In the genomic region with DNA sequence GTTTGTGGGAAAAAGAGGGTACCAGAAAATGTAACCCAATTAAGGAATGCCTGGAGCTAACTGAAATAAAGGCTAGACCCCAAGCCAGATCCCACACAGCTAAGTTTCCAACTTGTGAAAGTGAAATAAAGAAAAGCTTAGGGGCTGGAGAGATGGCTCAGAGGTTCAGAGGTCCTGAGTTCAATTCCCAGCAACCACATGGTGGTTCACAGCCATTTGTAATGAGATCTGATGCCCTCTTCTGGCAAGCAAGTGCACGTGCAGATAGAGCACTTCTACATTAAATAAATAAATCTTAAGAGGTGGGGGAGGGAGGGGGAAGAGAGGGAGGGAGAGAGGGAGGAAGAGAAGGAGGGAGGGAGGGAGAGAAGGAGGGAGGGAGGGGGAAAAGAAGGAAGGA, we compare ENCODE assay signal across 27 mouse cellular contexts. TPM values are rescaled to one million over a fixed set of nuclear protein-coding genes. Genes with fewer than 3 reads are reported as not detected.
DNase-seq lines count a peak whose midpoint lies in the region; ATAC-seq and TF ChIP-seq lines count a peak whose summit lies in the region.
"Had no signal": no experiment of that assay in that cellular context is flagged by ENCODE, and none has a peak within 500 bp of the region (broad histone marks: within the 10 kb centered on the region; RNA-seq: fewer than 3 reads in every experiment).

No protein-coding gene starts in this region.

- WGBS in midbrain, embryonic 11.5 days = 13% methylated on average over 1 of the region's 1 CpGs
- WGBS in midbrain, postnatal 0 days = 41% methylated on average over 1 of the region's 1 CpGs
- 37% methylated on average over 1 of the region's 1 CpGs for WGBS in lung, adult 2 months

- H3K9me3 ChIP-seq in midbrain, embryonic 11.5 days (ENCODE audit: control insufficient read depth, low read length) = no peaks in the 10 kb centered on the region
- H3K9me3 ChIP-seq in midbrain, postnatal 0 days (ENCODE audit: low read length) = no peaks in the 10 kb centered on the region
- peaks cover 12% of the 10 kb centered on the region for H3K9me3 ChIP-seq in E14TG2a.4 (ENCODE audit: low read length)
- no peaks in the 10 kb centered on the region for H3K9me3 ChIP-seq in MEL (replicated peaks; ENCODE audit: insufficient read depth, low read length)
- H3K9me3 ChIP-seq: embryonic facial prominence, embryonic 13.5 days; embryonic facial prominence, embryonic 15.5 days; forebrain, embryonic 12.5 days; G1E had no signal

- peak; percentile 54 for TF ChIP-seq RAD21 in MEL (IDR thresholded peaks at IDR 0.05; ENCODE audit: low read depth, low read length)

- no peak overlapping the region for H3K9ac ChIP-seq in midbrain, embryonic 11.5 days (ENCODE audit: low read length)
- H3K9ac ChIP-seq in midbrain, postnatal 0 days (replicated peaks; ENCODE audit: low read length, poor library complexity, severe bottlenecking) = no peak overlapping the region
- no peak overlapping the region for H3K9ac ChIP-seq in MEL (ENCODE audit: control insufficient read depth, low read depth, low read length, poor library complexity, severe bottlenecking)
- H3K9ac ChIP-seq: embryonic facial prominence, embryonic 13.5 days; embryonic facial prominence, embryonic 15.5 days; forebrain, embryonic 12.5 days had no signal

- TF ChIP-seq POLR2A in MEL (IDR thresholded peaks at IDR 0.05; ENCODE audit: control insufficient read depth in 1 of 2, insufficient read depth in 1 of 2, low read depth in 1 of 2, low read length in 2 of 2, poor library complexity in 1 of 2) = no peak
- no peak for TF ChIP-seq POLR2A in lung, adult 2 months (IDR thresholded peaks at IDR 0.05; ENCODE audit: borderline replicate concordance, extremely low read depth, low read depth, low read length)

- no peak for ATAC-seq in midbrain, embryonic 11.5 days (ENCODE audit: low FRiP score)
- no peak for ATAC-seq in midbrain, postnatal 0 days (ENCODE audit: low FRiP score)
- ATAC-seq: activated CD4-positive, CD25-positive, alpha-beta regulatory T cell, adult 4 months; CD4-positive, CD25-positive, alpha-beta regulatory T cell, adult 4 months; forebrain, embryonic 14.5 days; forebrain, embryonic 16.5 days had no signal

- no peaks in the 10 kb centered on the region for H3K36me3 ChIP-seq in midbrain, embryonic 11.5 days (ENCODE audit: control insufficient read depth, insufficient read depth, low read length)
- no peaks in the 10 kb centered on the region for H3K36me3 ChIP-seq in midbrain, postnatal 0 days (ENCODE audit: insufficient read depth, low read length)
- H3K36me3 ChIP-seq in E14TG2a.4 (ENCODE audit: insufficient read depth, low read length) (no peaks in the 10 kb centered on the region), MEL (ENCODE audit: control insufficient read depth in 1 of 2, insufficient read depth in 2 of 2, low read length in 2 of 2) (peaks cover 0 to 5% of the 10 kb centered on the region in 2 experiments; a peak in 2 of 4 replicates)
- H3K36me3 ChIP-seq: embryonic facial prominence, embryonic 13.5 days; embryonic facial prominence, embryonic 15.5 days; forebrain, embryonic 10.5 days; forebrain, embryonic 12.5 days; G1E had no signal

- no peaks in the 10 kb centered on the region for H3K27me3 ChIP-seq in midbrain, embryonic 11.5 days (ENCODE audit: control insufficient read depth, insufficient read depth, low read length)
- H3K27me3 ChIP-seq in midbrain, postnatal 0 days (ENCODE audit: insufficient read depth, low read length) = no peaks in the 10 kb centered on the region
- no peaks in the 10 kb centered on the region for H3K27me3 ChIP-seq in E14TG2a.4 (ENCODE audit: insufficient read depth, low read length)
- H3K27me3 ChIP-seq in MEL (ENCODE audit: control insufficient read depth in 1 of 2, insufficient read depth in 2 of 2, low read length in 2 of 2) = peaks cover 0 to 9% of the 10 kb centered on the region in 2 experiments; a peak in 3 of 4 replicates
- H3K27me3 ChIP-seq: embryonic facial prominence, embryonic 13.5 days; embryonic facial prominence, embryonic 15.5 days; forebrain, embryonic 12.5 days had no signal

- H3K4me1 ChIP-seq in midbrain, embryonic 11.5 days (ENCODE audit: control insufficient read depth, insufficient read depth, low read length) = no peaks in the 10 kb centered on the region
- no peaks in the 10 kb centered on the region for H3K4me1 ChIP-seq in midbrain, postnatal 0 days (ENCODE audit: insufficient read depth, low read length)
- H3K4me1 ChIP-seq in E14TG2a.4 (replicated peaks; ENCODE audit: low read depth, low read length) = no peaks in the 10 kb centered on the region
- H3K4me1 ChIP-seq in MEL (ENCODE audit: control insufficient read depth in 1 of 2, insufficient read depth in 2 of 2, low read length in 2 of 2) = peaks cover 4 to 5% of the 10 kb centered on the region in 2 experiments; a peak in 3 of 4 replicates
- H3K4me1 ChIP-seq in lung, adult 2 months (ENCODE audit: control insufficient read depth, insufficient read depth, low read length) = no peaks in the 10 kb centered on the region
- H3K4me1 ChIP-seq: embryonic facial prominence, embryonic 13.5 days; embryonic facial prominence, embryonic 15.5 days; forebrain, embryonic 10.5 days; forebrain, embryonic 12.5 days had no signal

- H3K4me2 ChIP-seq in midbrain, embryonic 11.5 days = no peak overlapping the region
- H3K4me2 ChIP-seq in midbrain, postnatal 0 days (ENCODE audit: low read depth, low read length, poor library complexity, severe bottlenecking) = no peak overlapping the region
- H3K4me2 ChIP-seq: embryonic facial prominence, embryonic 13.5 days; embryonic facial prominence, embryonic 15.5 days; forebrain, embryonic 12.5 days had no signal

- H3K79me2 ChIP-seq in MEL (ENCODE audit: control insufficient read depth, insufficient read depth, low read length, poor library complexity) = no peaks in the 10 kb centered on the region

- DNase-seq in midbrain, embryonic 11.5 days (ENCODE audit: low spot score, missing footprints) = peak; percentile 57
- no peak for DNase-seq in midbrain, postnatal 0 days (ENCODE audit: low spot score)
- DNase-seq in MEL (ENCODE audit: low read depth, low spot score) = no peak
- DNase-seq in lung, adult 2 months = no peak
- no peak for DNase-seq in adrenal gland, postnatal 25 days
- DNase-seq in gastrocnemius, adult 8-10 months (ENCODE audit: low spot score in 2 of 2) = no peak
- DNase-seq: adrenal gland, adult 8-10 months; adrenal gland, postnatal 14 days; B cell, adult 2 months; cerebellum, adult 11 months; cerebellum, adult 18-20 months; cerebellum, adult 8-10 months; cerebellum, adult 9-11 months; cerebellum, postnatal 14 days; cerebellum, postnatal 36 days; embryo, embryonic 11 days had no signal

- no peak overlapping the region for H3K4me3 ChIP-seq in midbrain, embryonic 11.5 days (ENCODE audit: low read depth, low read length)
- H3K4me3 ChIP-seq in midbrain, postnatal 0 days (ENCODE audit: low read depth, low read length) = no peak overlapping the region
- no peak overlapping the region for H3K4me3 ChIP-seq in E14TG2a.4 (replicated peaks; ENCODE audit: low read length)
- H3K4me3 ChIP-seq in MEL (ENCODE audit: control insufficient read depth in 1 of 2, insufficient read depth in 1 of 2, low read depth in 2 of 2, low read length in 2 of 2) = no peak overlapping the region
- no peak overlapping the region for H3K4me3 ChIP-seq in lung, adult 2 months (replicated peaks; ENCODE audit: extremely low read depth, low read depth, low read length)
- H3K4me3 ChIP-seq: embryonic facial prominence, embryonic 13.5 days; embryonic facial prominence, embryonic 15.5 days; erythroblast, embryonic 14.5 days; forebrain, embryonic 10.5 days; forebrain, embryonic 12.5 days had no signal

- TF ChIP-seq CTCF in midbrain, postnatal 0 days (IDR thresholded peaks at IDR 0.05) = no peak
- TF ChIP-seq CTCF in E14TG2a.4 (conservative IDR thresholded peaks at IDR 0.05; ENCODE audit: low read length) = 0 out of 2 replicates have a peak, but pooled peaks have one; percentile 3
- peak; percentile 41 to 52 (median 50); a peak in 5 of 6 replicates for TF ChIP-seq CTCF in MEL (IDR thresholded peaks at IDR 0.05 in 2 of 3, conservative IDR thresholded peaks at IDR 0.05 in 1 of 3; ENCODE audit: control insufficient read depth in 1 of 3, insufficient read depth in 1 of 3, low read depth in 2 of 3, low read length in 3 of 3, poor library complexity in 1 of 3, severe bottlenecking in 1 of 3)
- TF ChIP-seq CTCF in lung, adult 2 months (IDR thresholded peaks at IDR 0.05; ENCODE audit: insufficient read depth, low read length) = no peak

- TF ChIP-seq EP300 in MEL (IDR thresholded peaks at IDR 0.05; ENCODE audit: low read depth in 1 of 2, low read length in 2 of 2) = no peak

- no peak overlapping the region for H3K27ac ChIP-seq in midbrain, embryonic 11.5 days (ENCODE audit: low read depth, low read length)
- H3K27ac ChIP-seq in midbrain, postnatal 0 days (ENCODE audit: low read depth, low read length) = no peak overlapping the region
- no peak overlapping the region for H3K27ac ChIP-seq in MEL (ENCODE audit: control insufficient read depth, low read depth, low read length)
- H3K27ac ChIP-seq: embryonic facial prominence, embryonic 13.5 days; embryonic facial prominence, embryonic 15.5 days; forebrain, embryonic 10.5 days; forebrain, embryonic 12.5 days had no signal

TF ChIP-seq in MEL, 35 proteins besides CTCF, POLR2A, EP300 and RAD21 (continues in another document):
- TF ChIP-seq GATA1 (IDR thresholded peaks at IDR 0.05; ENCODE audit: low read depth, low read length) (no peak), TAL1 (IDR thresholded peaks at IDR 0.05; ENCODE audit: low read length) (no peak), SMC3 (IDR thresholded peaks at IDR 0.05; ENCODE audit: low read depth, low read length) (peak; percentile 68)

RNA-seq across cellular contexts. Expression of gene Zfp560, which starts 26.5 kb away (rescaled TPM):
- 35.6 and 38.2 TPM in 2 replicates for polyA plus RNA-seq in midbrain, embryonic 11.5 days (2014; fragmentation: Nextera tagmentation; extraction: Ambion mirVana)
- total RNA-seq in midbrain, postnatal 0 days (2014; rRNA removed) = 23.6 and 45.2 TPM in 2 replicates
- 73.4 and 73.6 TPM in 2 replicates for polyA plus RNA-seq in midbrain, postnatal 0 days (2015; fragmentation: Nextera tagmentation; extraction: Ambion mirVana)
- total RNA-seq in MEL (2012; rRNA removed) = 31.5 and 42.0 TPM in 2 replicates
- polyA plus RNA-seq in MEL (2012; ENCODE audit: insufficient read depth in 1 of 2, insufficient read length in 2 of 2, low read depth in 1 of 2, low replicate concordance in 2 of 2, missing spikeins in 1 of 2) = 10 to 100 TPM in 1 of 2 experiments, not detected in 1; 37.0 TPM
- polyA plus RNA-seq in lung, adult 2 months (2012; rRNA removed) = 3.3 and 5.4 TPM in 2 replicates
- 4.5 and 6.9 TPM in 2 replicates for total RNA-seq in adrenal gland, postnatal 25 days (2021)
- total RNA-seq in gastrocnemius, adult 8-10 months (2022) = 10 to 100 TPM; 13.5 to 14.2 (median 13.8) TPM

RNA-seq across cellular contexts. Expression of gene Zfp26, which starts 48.5 kb away (rescaled TPM):
- 30.9 and 34.9 TPM in 2 replicates for polyA plus RNA-seq in midbrain, embryonic 11.5 days (2014; fragmentation: Nextera tagmentation; extraction: Ambion mirVana)
- 20.5 and 31.2 TPM in 2 replicates for total RNA-seq in midbrain, postnatal 0 days (2014; rRNA removed)
- 7.6 and 9.3 TPM in 2 replicates for polyA plus RNA-seq in midbrain, postnatal 0 days (2015; fragmentation: Nextera tagmentation; extraction: Ambion mirVana)
- 50.5 and 52.5 TPM in 2 replicates for total RNA-seq in MEL (2012; rRNA removed)
- 10 to 100 TPM; 18.5 to 55.4 TPM for polyA plus RNA-seq in MEL (2012; ENCODE audit: insufficient read depth in 1 of 2, insufficient read length in 2 of 2, low read depth in 1 of 2, low replicate concordance in 2 of 2, missing spikeins in 1 of 2)
- 1.5 and 2.8 TPM in 2 replicates for polyA plus RNA-seq in lung, adult 2 months (2012; rRNA removed)
- 17.1 and 28.7 TPM in 2 replicates for total RNA-seq in adrenal gland, postnatal 25 days (2021)
- 1 to 10 TPM; 5.8 to 10.0 (median 8.8) TPM for total RNA-seq in gastrocnemius, adult 8-10 months (2022)

Comparison
In these comparisons a context has a peak if more than half of its experiments do, and no peak if none do; other contexts are left out.
1. CTCF ChIP-seq: peak in E14TG2a.4 (single experiment) and MEL (3 of 3); none in midbrain, postnatal 0 days (single experiment) and lung, adult 2 months (single experiment).